Mouse (Mus musculus) right cerebral cortex, postnatal 25 days (tissue): ENCODE measurements around the gene Cdipt.

Experiments
- DNase-seq: peaks from one replicate; pipeline ENCODE4 v3.0.0; 2022

Gene Cdipt

GRCm38 (mm10) chr7:126975893-126975949 lies at the start of gene Cdipt:
Gene Cdipt, plus strand, starts transcription at chr7:126975914.
- DNase-seq, result no peak

GRCm38 (mm10) chr7:126926299-126926698 lies 49.4 kb upstream of the Cdipt start:
- no peak for DNase-seq

- peak; percentile 95 for DNase-seq
Measured at GRCm38 (mm10) chr7:126928384-126929037, 47.2 kb upstream of the Cdipt start, which contains the start of gene Kctd13. Gene Kctd13, plus strand, starts transcription at chr7:126928879.

GRCm38 (mm10) chr7:126929046-126929445 lies 46.7 kb upstream of the Cdipt start:
- no peak for DNase-seq

GRCm38 (mm10) chr7:126932652-126933051 lies 43.1 kb upstream of the Cdipt start:
- no peak for DNase-seq

- no peak for DNase-seq
Measured at GRCm38 (mm10) chr7:126941171-126941570, 34.5 kb upstream of the Cdipt start.

- DNase-seq, result no peak
Measured at GRCm38 (mm10) chr7:126941801-126942200, 33.9 kb upstream of the Cdipt start.

- no peak for DNase-seq
Measured at GRCm38 (mm10) chr7:126946530-126946929, 29.2 kb upstream of the Cdipt start.

- peak; percentile 22 for DNase-seq
Measured at GRCm38 (mm10) chr7:126948626-126949025, 27.1 kb upstream of the Cdipt start.

- peak; percentile 76 for DNase-seq
Measured at GRCm38 (mm10) chr7:126949403-126949792, 26.3 kb upstream of the Cdipt start, which contains the start of gene Asphd1. Gene Asphd1, minus strand, starts transcription at chr7:126949582.

GRCm38 (mm10) chr7:126949793-126950646 lies 25.7 kb upstream of the Cdipt start, which contains the start of gene Sez6l2:
Gene Sez6l2, plus strand, starts transcription at chr7:126950563.
- peak; percentile 83 for DNase-seq

- DNase-seq, result peak; percentile 34
Measured at GRCm38 (mm10) chr7:126950647-126951615, 24.8 kb upstream of the Cdipt start.

GRCm38 (mm10) chr7:126951741-126952140 lies 24.0 kb upstream of the Cdipt start:
- peak; percentile 23 for DNase-seq

- no peak for DNase-seq
Measured at GRCm38 (mm10) chr7:126952646-126953045, 23.1 kb upstream of the Cdipt start.

- no peak for DNase-seq
Measured at GRCm38 (mm10) chr7:126955125-126955524, 20.6 kb upstream of the Cdipt start.

- no peak for DNase-seq
Measured at GRCm38 (mm10) chr7:126959780-126960179, 15.9 kb upstream of the Cdipt start.

GRCm38 (mm10) chr7:126961095-126961494 lies 14.6 kb upstream of the Cdipt start:
- DNase-seq, result no peak

GRCm38 (mm10) chr7:126961965-126962364 lies 13.7 kb upstream of the Cdipt start:
- no peak for DNase-seq

GRCm38 (mm10) chr7:126963548-126964286 lies 12.0 kb upstream of the Cdipt start:
- no peak for DNase-seq

- no peak for DNase-seq
Measured at GRCm38 (mm10) chr7:126965568-126965967, 10.1 kb upstream of the Cdipt start.

GRCm38 (mm10) chr7:126967361-126967760 lies 8.4 kb upstream of the Cdipt start:
- no peak for DNase-seq

- DNase-seq, result no peak
Measured at GRCm38 (mm10) chr7:126975493-126975892, 221 bp upstream of the Cdipt start.
